Mouse (Mus musculus) heart, postnatal 36 days (tissue): ENCODE measurements around the gene Gm10134. TPM values are rescaled to one million over a fixed set of nuclear protein-coding genes. Genes with fewer than 3 reads are reported as not detected.
"Not testable (repeated sequence)": the region's sequence is repeated elsewhere in the genome, so short reads cannot be mapped to it uniquely, and the experiment has no call there.

Experiments used
- DNase-seq, 2 experiments: peaks; one replicate each; pipeline ENCODE4 v3.0.0; 2021 to 2022
- intact Hi-C: fragments of 180-260 bp; cut with DNase I; formaldehyde crosslinking; loops from one replicate; pipeline ENCODE4 v1.15.1; 2025
- total RNA-seq, 2 experiments: library from RNA; stranded (reverse); gene quantifications; 2 replicates each; pipeline ENCODE4 v1.2.3; 2021

Gene Gm10134
- total RNA-seq, 2 experiments from 2014 or later, result 0.84 to 1.3 TPM

GRCm38 (mm10) chr2:28502987-28503386 lies 2.9 kb upstream of the Gm10134 start:
- intact Hi-C loops, result no loop called here
- no peak for DNase-seq

- no peak for DNase-seq
- intact Hi-C loops, result no loop called here
Measured at GRCm38 (mm10) chr2:28504676-28505075, 1.2 kb upstream of the Gm10134 start.

GRCm38 (mm10) chr2:28506291-28506690 lies 396 bp downstream of the Gm10134 start:
- no peak for DNase-seq
- intact Hi-C loops, result no loop called here

GRCm38 (mm10) chr2:28511600-28511999 lies 5.7 kb downstream of the Gm10134 start:
- DNase-seq, intact Hi-C loops: not testable (repeated sequence)

GRCm38 (mm10) chr2:28512798-28513401 lies 7.0 kb downstream of the Gm10134 start, which contains the start of gene Ralgds:
Gene Ralgds, plus strand, starts transcription at chr2:28513125.
- intact Hi-C loops, result no loop called here

GRCm38 (mm10) chr2:28513431-28514370 lies 7.8 kb downstream of the Gm10134 start:
- peak; percentile 26 to 32 for DNase-seq
- intact Hi-C loops, result loop anchor here (1.0 kb wide), 2 partner anchors 35 to 72 kb away; no protein-coding TSS in a partner anchor

More at GRCm38 (mm10) chr2:28512798-28513401, 7.0 kb downstream of the Gm10134 start, which contains the start of gene Ralgds:
- peak; percentile 40 to 42 for DNase-seq

- intact Hi-C loops, result loop anchor here (1.0 kb wide), 2 partner anchors 34 to 71 kb away; no protein-coding TSS in a partner anchor
- peak; percentile 83 to 90 for DNase-seq
Measured at GRCm38 (mm10) chr2:28514489-28514888, 8.6 kb downstream of the Gm10134 start.

GRCm38 (mm10) chr2:28517206-28517909 lies 11.5 kb downstream of the Gm10134 start:
- intact Hi-C loops, result no loop called here

GRCm38 (mm10) chr2:28518231-28518630 lies 12.3 kb downstream of the Gm10134 start:
- intact Hi-C loops, result no loop called here
- DNase-seq, result no peak

More at GRCm38 (mm10) chr2:28517206-28517909, 11.5 kb downstream of the Gm10134 start:
- peak; percentile 82 to 91 for DNase-seq

- DNase-seq, result no peak
- intact Hi-C loops, result no loop called here
Measured at GRCm38 (mm10) chr2:28520581-28520980, 14.7 kb downstream of the Gm10134 start.

GRCm38 (mm10) chr2:28521571-28522151 lies 15.8 kb downstream of the Gm10134 start:
- DNase-seq, result no peak
- intact Hi-C loops, result no loop called here

GRCm38 (mm10) chr2:28522166-28522565 lies 16.3 kb downstream of the Gm10134 start:
- DNase-seq, result no peak
- intact Hi-C loops, result no loop called here

GRCm38 (mm10) chr2:28523643-28524117 lies 17.8 kb downstream of the Gm10134 start:
- peak; percentile 83 to 85 for DNase-seq
- intact Hi-C loops, result no loop called here

GRCm38 (mm10) chr2:28524406-28524805 lies 18.5 kb downstream of the Gm10134 start:
- DNase-seq, result no peak
- intact Hi-C loops, result no loop called here

- intact Hi-C loops, result no loop called here
- DNase-seq, result peak; percentile 73 to 75
Measured at GRCm38 (mm10) chr2:28525219-28525942, 19.5 kb downstream of the Gm10134 start.

- peak in 1 of 2 experiments; percentile 27 for DNase-seq
- intact Hi-C loops, result no loop called here
Measured at GRCm38 (mm10) chr2:28525943-28526876, 20.3 kb downstream of the Gm10134 start.

GRCm38 (mm10) chr2:28527436-28528353 lies 21.8 kb downstream of the Gm10134 start:
- no peak for DNase-seq
- intact Hi-C loops, result no loop called here
